Mouse (Mus musculus) hindbrain, embryonic 15.5 days (tissue): ENCODE data around the gene Aig1. TPM values are rescaled to one million over a fixed set of nuclear protein-coding genes. Genes with fewer than 3 reads are reported as not detected.

Experiments
- ATAC-seq: fragments of 200-750 bp; cut with Nextera tagmentation; 2 replicates; pipeline ENCODE4 v1.8.0; 2017; ENCODE audit warnings: low read depth, moderate number of reproducible peaks, moderate TSS enrichment; ENCODE audit not compliant: low FRiP score
- H3K27ac ChIP-seq: fragments of 300-500 bp; sonication (generic); replicated peaks from 2 replicates; pipeline ENCODE4 v1.5.1; 2015; ENCODE audit warnings: mild to moderate bottlenecking, inconsistent platforms
- H3K27me3 ChIP-seq: fragments of 300-500 bp; sonication (generic); 2 replicates; pipeline ENCODE4 v1.6.1; 2015; ENCODE audit warnings: control low read depth, inconsistent platforms
- H3K36me3 ChIP-seq: fragments of 300-500 bp; sonication (generic); 2 replicates; pipeline ENCODE4 v1.6.1; 2015; ENCODE audit warnings: control low read depth, inconsistent platforms
- H3K4me1 ChIP-seq: fragments of 300-500 bp; sonication (generic); replicated peaks from 2 replicates; pipeline ENCODE4 v1.6.1; 2015; ENCODE audit warnings: control low read depth, inconsistent platforms
- H3K4me2 ChIP-seq: fragments of 300-500 bp; sonication (generic); 2 replicates; pipeline ENCODE4 v1.6.1; 2015; ENCODE audit warnings: moderate library complexity, mild to moderate bottlenecking, inconsistent platforms
- H3K4me3 ChIP-seq: fragments of 300-500 bp; sonication (generic); 2 replicates; pipeline ENCODE4 v1.5.1; 2015; ENCODE audit warnings: mild to moderate bottlenecking, inconsistent platforms
- H3K9ac ChIP-seq: fragments of 300-500 bp; sonication (generic); 2 replicates; pipeline ENCODE4 v1.6.1; 2015; ENCODE audit warnings: inconsistent platforms
- H3K9me3 ChIP-seq: fragments of 300-500 bp; sonication (generic); 2 replicates; pipeline ENCODE4 v1.6.1; 2016; ENCODE audit warnings: control low read depth, inconsistent platforms
- WGBS: fragments of 180-500 bp; shearing (Covaris S2); methylation state at CpG from one replicate; pipeline ENCODE4 v1.1.7; 2015; 5-methylcytosine and 5-hydroxymethylcytosine counted together
- polyA plus RNA-seq: library from polyadenylated mRNA; unstranded; fragments of >200 nt; fragmentation: Nextera tagmentation; extraction: Ambion mirVana; gene quantifications from 2 replicates; pipeline ENCODE4 v1.2.1, GENCODE M21; 2015

The Aig1 gene
- polyA plus RNA-seq, 1 experiment from 2014 or later, result 94.7 TPM

DNA sequence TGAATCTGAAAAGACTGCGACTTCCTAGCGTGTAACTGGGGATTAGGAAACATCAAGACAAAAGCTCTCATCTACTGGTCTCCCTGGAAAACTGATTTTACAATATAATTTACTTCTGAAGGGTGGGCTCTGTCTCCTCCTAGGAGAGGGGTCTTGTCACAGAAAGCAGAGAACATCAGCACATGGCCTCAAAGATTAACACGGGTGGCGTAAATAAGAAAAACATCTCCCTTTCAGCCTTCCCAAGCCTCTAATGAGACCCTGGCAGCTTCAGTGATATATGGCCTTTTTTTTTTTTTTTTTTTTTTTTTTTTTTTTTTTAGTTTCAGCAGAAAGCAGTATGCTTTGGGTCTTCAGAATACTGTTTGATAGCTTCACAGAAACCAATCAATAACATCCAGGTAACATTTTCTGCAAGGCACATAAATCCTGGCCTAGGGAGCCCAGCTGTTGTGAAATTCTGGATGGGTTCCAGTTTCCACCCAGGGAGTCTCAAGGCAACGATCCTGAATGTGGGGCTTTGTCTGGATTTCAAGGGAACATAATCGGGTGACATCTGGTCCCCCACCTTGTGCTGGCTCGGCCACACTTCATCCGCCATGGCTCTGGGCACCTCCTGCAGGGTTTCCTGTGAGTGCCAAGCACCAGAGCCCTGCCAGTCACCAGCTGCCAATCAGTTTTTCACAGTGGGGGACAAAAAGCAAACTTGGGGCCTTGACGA is 154.4 kb downstream of the Aig1 start:
- H3K4me3 ChIP-seq, result no peak overlapping the region
- H3K4me2 ChIP-seq, result peak overlapping the region; percentile 25
- H3K9me3 ChIP-seq, result no peaks in the 10 kb centered on the region
- H3K4me1 ChIP-seq, result peaks cover 40% of the 10 kb centered on the region
- peak overlapping the region; percentile 61 for H3K27ac ChIP-seq
- no peaks in the 10 kb centered on the region for H3K36me3 ChIP-seq
- 15% methylated on average over 9 of the region's 9 CpGs for WGBS
- H3K27me3 ChIP-seq, result no peaks in the 10 kb centered on the region
- peak; percentile 86 for ATAC-seq
- peak overlapping the region; percentile 18; the same call in 1 of the 2 replicates for H3K9ac ChIP-seq

DNA sequence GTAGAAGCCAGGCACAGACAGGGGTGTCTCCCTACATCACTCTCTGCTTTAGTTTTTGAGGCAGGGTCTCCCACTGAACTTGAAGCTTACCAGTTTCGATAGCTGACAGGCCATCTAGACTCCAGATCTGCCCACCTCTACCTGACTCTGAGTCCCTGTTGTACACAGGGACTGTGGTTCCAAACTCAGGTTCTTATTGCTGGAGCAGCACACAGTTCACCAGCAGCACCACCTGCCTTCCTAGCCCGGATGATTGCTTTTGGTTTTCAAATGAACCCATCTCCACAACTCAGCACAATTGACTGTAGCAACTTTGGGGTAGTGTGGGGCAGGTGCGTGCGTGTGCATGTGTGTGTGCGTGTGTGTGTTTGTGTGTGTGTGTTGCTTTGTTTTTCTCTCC is 155.1 kb downstream of the Aig1 start:
- ATAC-seq, result 0 out of 2 replicates have a peak, but pooled peaks have one; percentile 20
- no peak overlapping the region for H3K4me2 ChIP-seq
- no peaks in the 10 kb centered on the region for H3K9me3 ChIP-seq
- 71% methylated on average over 5 of the region's 5 CpGs for WGBS
- H3K27me3 ChIP-seq, result no peaks in the 10 kb centered on the region
- H3K36me3 ChIP-seq, result no peaks in the 10 kb centered on the region
- H3K9ac ChIP-seq, result peak overlapping the region; percentile 18; the same call in 1 of the 2 replicates
- no peak overlapping the region for H3K4me3 ChIP-seq
- peak overlapping the region; percentile 61 for H3K27ac ChIP-seq
- H3K4me1 ChIP-seq, result peaks cover 40% of the 10 kb centered on the region

DNA sequence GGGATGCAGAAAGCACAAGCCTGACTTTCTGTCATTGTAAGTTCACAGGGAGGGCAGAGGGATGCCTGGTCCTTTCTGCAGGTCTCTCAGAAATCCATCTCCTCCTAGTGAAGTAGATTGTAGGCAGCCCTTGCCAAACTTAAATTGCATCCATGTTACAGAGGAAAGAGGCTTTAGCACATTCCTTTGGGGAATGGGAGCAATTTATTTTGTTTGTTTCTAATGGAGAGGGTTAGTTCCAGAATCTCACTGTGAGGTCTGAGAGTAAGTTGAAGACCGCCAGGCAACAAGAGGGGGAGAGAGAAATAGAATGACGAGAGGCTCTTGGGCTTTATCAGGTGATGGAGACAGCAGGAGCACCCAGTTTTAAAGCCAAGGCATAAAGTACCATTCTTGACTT is 155.7 kb downstream of the Aig1 start:
- no peaks in the 10 kb centered on the region for H3K27me3 ChIP-seq
- H3K9ac ChIP-seq, result no peak overlapping the region
- no peak overlapping the region for H3K4me3 ChIP-seq
- ATAC-seq, result no peak
- WGBS, result 54% methylated on average over 2 of the region's 2 CpGs
- no peaks in the 10 kb centered on the region for H3K36me3 ChIP-seq
- H3K27ac ChIP-seq, result no peak overlapping the region
- no peaks in the 10 kb centered on the region for H3K9me3 ChIP-seq
- H3K4me2 ChIP-seq, result no peak overlapping the region
- H3K4me1 ChIP-seq, result peaks cover 40% of the 10 kb centered on the region

DNA sequence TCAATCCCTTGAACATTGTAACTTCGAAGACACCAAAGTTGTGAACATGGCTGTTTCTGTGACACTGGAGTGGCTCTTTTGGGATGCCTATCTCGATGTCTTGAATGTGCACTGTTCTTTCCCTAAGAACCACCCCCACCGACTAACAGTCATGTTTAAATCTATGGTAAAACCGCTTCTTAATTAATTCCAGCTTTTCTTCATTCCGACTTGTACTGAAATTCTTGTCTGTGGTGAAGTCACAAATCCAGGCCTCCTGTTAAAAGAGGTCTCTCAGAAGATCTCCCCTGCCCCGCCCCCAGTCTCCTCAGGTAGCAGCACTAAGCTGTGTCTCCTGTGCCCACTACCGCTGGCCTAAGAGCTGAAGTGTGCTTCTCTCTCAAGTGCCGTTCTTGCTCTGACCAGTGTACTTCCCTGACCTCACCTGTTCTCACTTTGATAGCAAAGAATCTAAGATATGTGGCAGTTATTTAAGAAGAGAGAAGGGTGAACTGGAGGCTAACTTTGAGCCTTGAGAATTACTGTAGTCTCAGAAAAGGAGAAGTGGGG is 157.4 kb downstream of the Aig1 start:
- Histone ChIP-seq H3K4me3 (no peak overlapping the region), H3K9ac (no peak overlapping the region), H3K27ac (no peak overlapping the region), H3K9me3 (no peaks in the 10 kb centered on the region), H3K4me2 (no peak overlapping the region), H3K4me1 (peaks cover 34% of the 10 kb centered on the region), H3K27me3 (no peaks in the 10 kb centered on the region), H3K36me3 (no peaks in the 10 kb centered on the region)
- 91% methylated on average over 8 of the region's 8 CpGs for WGBS
- ATAC-seq, result no peak

DNA sequence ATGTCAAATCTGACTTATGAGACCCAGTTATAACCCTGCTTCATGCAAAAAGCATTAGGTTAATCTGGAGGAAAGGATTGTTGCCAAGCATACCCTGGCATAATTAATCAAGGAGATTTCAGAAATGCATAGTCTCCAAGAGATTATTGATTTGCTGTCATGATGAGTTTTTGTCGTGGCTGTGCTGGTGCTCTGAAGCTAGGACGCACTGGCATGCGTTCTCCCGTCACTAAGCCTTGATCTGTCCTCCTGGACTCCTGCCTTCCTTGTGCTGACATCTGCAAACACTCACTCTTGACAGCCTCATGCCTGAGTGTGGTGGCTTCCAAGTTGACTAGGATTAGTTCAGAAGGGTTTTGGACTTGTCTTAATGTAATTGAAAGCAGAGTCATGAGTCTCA is 163.0 kb downstream of the Aig1 start:
- H3K4me2 ChIP-seq, result no peak overlapping the region
- H3K4me1 ChIP-seq, result no peaks in the 10 kb centered on the region
- WGBS, result 55% methylated on average over 4 of the region's 4 CpGs
- H3K27me3 ChIP-seq, result no peaks in the 10 kb centered on the region
- H3K27ac ChIP-seq, result no peak overlapping the region
- no peak for ATAC-seq
- H3K4me3 ChIP-seq, result no peak overlapping the region
- no peak overlapping the region for H3K9ac ChIP-seq
- H3K36me3 ChIP-seq, result no peaks in the 10 kb centered on the region
- H3K9me3 ChIP-seq, result no peaks in the 10 kb centered on the region

DNA sequence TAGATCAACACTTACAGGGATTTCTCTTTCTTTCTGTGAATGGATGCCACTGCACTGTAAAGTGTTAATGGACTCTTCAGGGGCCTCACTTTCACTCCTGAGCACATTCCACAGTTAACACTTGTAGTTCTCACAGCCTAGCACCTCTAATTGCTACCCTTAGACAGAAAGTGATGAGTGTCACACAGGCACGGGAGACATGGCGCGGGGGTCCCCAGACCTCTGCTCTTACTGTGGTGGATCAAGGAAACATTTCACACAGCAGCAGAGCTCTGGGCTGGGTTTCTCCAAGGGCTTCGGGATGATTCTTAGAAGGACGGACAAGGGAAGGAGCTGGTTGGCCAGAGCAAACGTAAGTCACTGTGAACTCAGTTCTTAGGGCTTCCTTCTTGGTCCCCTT is 166.1 kb downstream of the Aig1 start:
- no peaks in the 10 kb centered on the region for H3K36me3 ChIP-seq
- no peak overlapping the region for H3K9ac ChIP-seq
- H3K4me1 ChIP-seq, result no peaks in the 10 kb centered on the region
- H3K9me3 ChIP-seq, result no peaks in the 10 kb centered on the region
- H3K27ac ChIP-seq, result no peak overlapping the region
- no peaks in the 10 kb centered on the region for H3K27me3 ChIP-seq
- 83% methylated on average over 6 of the region's 6 CpGs for WGBS
- H3K4me3 ChIP-seq, result no peak overlapping the region
- no peak overlapping the region for H3K4me2 ChIP-seq
- ATAC-seq, result no peak

DNA sequence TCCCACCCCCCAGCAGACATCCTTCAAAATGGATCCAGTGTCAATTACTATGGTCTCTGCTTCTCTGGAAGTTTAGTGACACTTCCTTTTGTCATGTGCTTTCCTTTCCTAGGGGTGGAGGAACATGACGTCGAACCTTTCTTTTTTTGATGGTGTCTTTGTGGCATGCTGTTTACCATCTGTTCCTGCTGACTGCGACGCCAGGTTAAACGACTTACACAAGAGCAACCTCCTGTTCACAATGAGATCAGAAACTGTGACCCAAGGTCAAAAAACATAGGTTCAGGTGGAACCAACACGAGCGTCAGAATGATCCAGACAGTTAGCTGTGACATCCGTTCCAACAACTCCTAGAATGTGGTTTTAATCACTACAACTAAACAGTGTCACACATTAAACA is 166.7 kb downstream of the Aig1 start:
- Histone ChIP-seq H3K27me3 (no peaks in the 10 kb centered on the region), H3K9me3 (no peaks in the 10 kb centered on the region), H3K4me3 (no peak overlapping the region), H3K36me3 (no peaks in the 10 kb centered on the region), H3K4me1 (no peaks in the 10 kb centered on the region), H3K27ac (no peak overlapping the region), H3K9ac (no peak overlapping the region), H3K4me2 (no peak overlapping the region)
- WGBS, result 58% methylated on average over 8 of the region's 8 CpGs
- ATAC-seq, result no peak

DNA sequence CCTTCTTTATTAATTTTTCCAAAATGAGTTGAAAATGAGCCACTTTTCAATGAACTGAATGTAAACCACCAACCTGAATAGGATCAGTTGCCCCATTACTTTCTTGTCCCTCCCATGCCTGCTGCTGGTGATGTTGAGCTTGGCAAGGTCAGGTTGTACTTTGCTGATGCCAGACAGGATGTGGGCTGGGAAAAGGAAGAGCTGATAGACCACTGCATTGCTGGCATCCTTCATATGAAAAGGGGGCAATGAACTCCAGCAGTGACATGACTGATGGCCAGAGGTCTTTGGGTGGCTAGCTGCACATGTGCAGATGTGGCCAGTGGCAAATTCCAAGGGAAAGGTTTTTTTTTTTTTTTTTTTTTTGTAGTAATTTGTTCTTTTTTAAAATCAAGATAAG is 172.5 kb downstream of the Aig1 start:
- H3K4me1 ChIP-seq, result no peaks in the 10 kb centered on the region
- ATAC-seq, result no peak
- no peaks in the 10 kb centered on the region for H3K9me3 ChIP-seq
- H3K4me3 ChIP-seq, result no peak overlapping the region
- no peak overlapping the region for H3K9ac ChIP-seq
- no peak overlapping the region for H3K4me2 ChIP-seq
- no peaks in the 10 kb centered on the region for H3K27me3 ChIP-seq
- H3K36me3 ChIP-seq, result no peaks in the 10 kb centered on the region
- no peak overlapping the region for H3K27ac ChIP-seq

DNA sequence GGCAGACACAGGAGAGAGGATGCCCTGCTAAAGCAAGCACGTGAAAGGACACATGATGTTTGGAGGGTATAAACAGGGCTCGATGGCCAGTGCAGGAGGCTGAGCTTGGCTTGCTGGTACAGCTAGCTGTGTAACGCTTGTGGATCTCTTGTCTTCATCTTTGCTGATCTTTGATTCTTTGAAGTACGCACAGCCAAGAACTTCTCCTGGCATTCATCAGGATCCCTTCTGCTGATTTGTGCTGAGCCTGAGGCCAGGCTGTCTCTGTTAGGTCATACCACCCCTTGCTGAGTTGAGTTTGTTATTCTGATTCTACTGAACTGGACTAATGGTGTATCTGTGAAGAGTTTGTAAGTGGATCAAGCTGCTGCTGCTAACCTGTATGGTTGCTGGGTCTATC is 175.5 kb downstream of the Aig1 start:
- 92% methylated on average over 4 of the region's 4 CpGs for WGBS
- ATAC-seq, result no peak
- Histone ChIP-seq H3K4me3 (no peak overlapping the region), H3K9ac (no peak overlapping the region), H3K27me3 (no peaks in the 10 kb centered on the region), H3K27ac (no peak overlapping the region), H3K4me2 (no peak overlapping the region), H3K9me3 (no peaks in the 10 kb centered on the region), H3K36me3 (no peaks in the 10 kb centered on the region), H3K4me1 (peaks cover 4% of the 10 kb centered on the region; the same call in 1 of the 2 replicates)

DNA sequence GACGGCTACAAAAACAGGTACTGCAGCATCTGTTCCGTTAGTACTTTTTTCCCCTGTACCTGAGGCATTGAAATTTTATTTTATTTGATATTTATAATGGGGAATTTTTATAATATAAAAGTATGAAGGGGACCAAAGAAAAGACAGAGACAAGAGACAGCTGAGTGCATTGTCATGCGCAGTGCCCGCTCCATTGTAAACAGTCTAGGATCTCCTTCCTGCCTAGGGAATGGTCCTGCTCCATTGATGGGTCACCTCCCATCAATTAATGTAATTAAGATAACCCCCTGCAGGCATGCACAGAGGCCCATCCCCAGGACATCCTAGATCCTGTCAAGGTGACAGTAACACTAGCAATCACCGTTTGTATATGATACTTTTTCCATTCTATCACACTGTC is 178.0 kb downstream of the Aig1 start:
- ATAC-seq, result peak; percentile 47
- H3K27ac ChIP-seq, result no peak overlapping the region

DNA sequence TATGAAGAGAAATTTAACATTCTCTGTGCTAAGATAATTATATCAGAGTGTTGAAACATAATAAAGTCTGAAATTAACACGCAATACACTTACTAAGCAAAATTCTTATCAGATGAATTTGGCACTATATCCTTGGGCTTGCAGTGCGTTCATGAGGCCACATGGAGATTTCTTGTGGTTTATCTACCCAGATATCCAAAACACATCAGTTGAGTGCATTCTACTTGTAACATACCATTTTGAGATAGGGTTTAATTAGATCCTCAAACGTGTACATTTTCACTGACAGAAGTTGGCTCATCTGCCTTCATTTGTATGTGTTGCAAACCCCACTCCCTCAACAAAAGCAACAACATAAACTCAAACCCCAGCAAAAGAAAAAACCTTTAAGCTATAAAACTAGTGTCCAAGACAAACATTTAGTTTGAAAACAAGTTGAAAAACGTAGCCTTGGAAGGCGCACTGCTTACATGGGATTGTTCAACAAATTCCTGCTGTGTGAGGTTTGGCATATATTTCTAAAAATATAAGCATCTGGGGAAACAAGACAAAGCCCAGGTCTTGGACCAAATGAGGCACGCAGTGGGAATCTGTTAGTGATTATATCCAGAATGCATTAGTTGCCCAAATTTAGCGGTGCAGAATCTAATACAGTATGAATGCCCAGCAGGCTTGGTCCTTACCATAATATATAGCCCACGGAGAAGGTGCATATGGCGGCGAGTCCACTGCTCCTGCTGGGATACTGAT is 178.8 kb downstream of the Aig1 start:
- Histone ChIP-seq H3K4me1 (peaks cover 23% of the 10 kb centered on the region), H3K9ac (no peak overlapping the region), H3K36me3 (no peaks in the 10 kb centered on the region), H3K27ac (no peak overlapping the region), H3K4me3 (no peak overlapping the region), H3K27me3 (no peaks in the 10 kb centered on the region), H3K4me2 (no peak overlapping the region), H3K9me3 (no peaks in the 10 kb centered on the region)
- WGBS, result 69% methylated on average over 10 of the region's 10 CpGs
- ATAC-seq, result no peak

More for the DNA sequence above, 178.0 kb downstream of the Aig1 start:
- no peak overlapping the region for H3K4me3 ChIP-seq
- H3K36me3 ChIP-seq, result no peaks in the 10 kb centered on the region
- peaks cover 16% of the 10 kb centered on the region for H3K4me1 ChIP-seq
- no peak overlapping the region for H3K9ac ChIP-seq
- no peak overlapping the region for H3K4me2 ChIP-seq
- 78% methylated on average over 5 of the region's 5 CpGs for WGBS
- H3K27me3 ChIP-seq, result no peaks in the 10 kb centered on the region
- H3K9me3 ChIP-seq, result no peaks in the 10 kb centered on the region

DNA sequence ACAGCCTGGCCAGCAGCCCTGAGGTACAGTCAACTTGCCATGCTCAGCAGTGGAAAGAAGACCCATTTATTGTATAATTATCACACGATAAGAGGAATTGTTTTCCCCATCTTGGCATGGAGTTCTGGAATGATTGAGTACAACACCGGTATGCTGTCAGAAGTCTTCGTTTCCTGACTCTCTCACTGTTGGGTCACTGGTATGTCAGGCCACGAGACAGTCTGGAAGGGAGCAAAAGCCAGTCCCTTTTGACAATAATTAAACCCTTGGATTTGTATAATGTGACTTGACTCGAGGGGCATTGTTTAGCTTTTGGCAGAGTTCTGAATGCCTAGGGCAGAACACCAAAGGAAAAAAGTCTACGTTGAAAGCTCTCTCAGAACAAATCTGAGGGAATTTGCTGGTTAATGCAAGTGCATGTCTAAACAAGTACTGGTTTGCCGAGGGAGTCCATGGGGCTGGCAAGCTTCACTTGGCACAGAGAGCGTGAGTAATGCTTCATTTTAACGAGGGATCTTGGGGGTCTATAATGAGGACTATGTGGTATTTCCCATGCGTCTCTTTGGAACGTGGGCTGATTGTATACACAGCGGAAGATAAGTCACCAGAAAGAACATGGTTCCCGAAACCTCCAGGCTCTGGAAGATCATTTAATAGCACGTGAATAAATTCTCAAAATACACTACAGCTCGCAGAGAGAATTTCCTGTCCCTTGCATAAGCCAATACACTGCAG is 180.2 kb downstream of the Aig1 start:
- peak; percentile 59; the same call in 1 of the 2 replicates for ATAC-seq
- 37% methylated on average over 15 of the region's 15 CpGs for WGBS
- Histone ChIP-seq H3K27me3 (no peaks in the 10 kb centered on the region), H3K4me3 (no peak overlapping the region), H3K27ac (no peak overlapping the region), H3K9ac (no peak overlapping the region), H3K4me1 (peaks cover 23% of the 10 kb centered on the region), H3K36me3 (no peaks in the 10 kb centered on the region), H3K9me3 (no peaks in the 10 kb centered on the region), H3K4me2 (no peak overlapping the region)
